Mouse (Mus musculus) urinary bladder, postnatal 36 days (tissue): ENCODE data around the gene Pla2g12b.

ENCODE experiments used
- DNase-seq, 2 experiments: peaks; one replicate each; pipeline ENCODE4 v3.0.0; 2022; ENCODE audit warnings: low spot score in 2 of 2, mixed read lengths in 1 of 2

Pla2g12b gene

GRCm38 (mm10) chr10:59413711-59414110 is 10.3 kb downstream of the Pla2g12b start:
- DNase-seq, result no peak

- DNase-seq, result no peak
Measured at GRCm38 (mm10) chr10:59416623-59417022, 13.2 kb downstream of the Pla2g12b start.

DNA sequence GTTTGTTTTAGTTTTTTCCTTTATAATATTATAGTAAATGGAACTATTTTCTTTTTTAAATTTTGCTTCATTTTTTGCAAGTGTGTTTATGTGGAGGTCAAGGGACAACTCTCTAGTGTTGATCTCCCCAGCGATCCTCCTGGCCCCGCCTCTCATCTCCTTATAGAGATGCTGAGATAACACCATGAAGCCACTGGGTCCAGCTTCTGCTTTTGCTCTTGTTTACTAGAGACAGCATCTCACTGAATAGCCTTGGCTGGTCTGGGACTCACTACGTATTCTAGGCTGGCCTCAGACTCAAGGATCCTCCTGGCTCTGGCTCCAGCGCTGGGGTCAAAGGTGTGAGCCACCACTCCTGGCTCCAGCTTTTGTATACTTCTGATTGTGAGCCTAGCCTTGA is 16.1 kb downstream of the Pla2g12b start:
- no peak for DNase-seq

- no peak for DNase-seq
Measured at GRCm38 (mm10) chr10:59424453-59424852, 21.0 kb downstream of the Pla2g12b start.

- peak; percentile 20 to 49 for DNase-seq
Measured at GRCm38 (mm10) chr10:59425369-59425768, 21.9 kb downstream of the Pla2g12b start.

DNA sequence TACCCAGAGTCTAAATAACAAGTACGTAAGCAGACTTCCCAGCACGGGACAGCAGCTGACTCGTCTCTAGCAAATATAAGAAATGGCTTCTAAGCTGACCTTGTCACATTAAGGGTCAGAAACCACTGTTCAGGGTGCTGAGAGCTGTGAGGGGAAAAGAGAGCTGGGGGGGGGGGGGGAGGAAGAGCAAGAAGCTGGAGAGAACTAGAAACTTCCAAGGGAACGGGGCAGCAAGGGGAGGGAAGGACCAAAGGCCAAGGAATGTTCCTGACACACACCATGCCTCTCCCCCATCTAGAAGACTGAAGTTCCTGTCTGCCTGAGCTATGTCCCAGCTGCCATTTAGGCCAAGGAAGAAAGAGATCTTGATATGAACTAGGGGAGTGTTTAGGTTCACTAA is 22.9 kb downstream of the Pla2g12b start:
- no peak for DNase-seq

DNA sequence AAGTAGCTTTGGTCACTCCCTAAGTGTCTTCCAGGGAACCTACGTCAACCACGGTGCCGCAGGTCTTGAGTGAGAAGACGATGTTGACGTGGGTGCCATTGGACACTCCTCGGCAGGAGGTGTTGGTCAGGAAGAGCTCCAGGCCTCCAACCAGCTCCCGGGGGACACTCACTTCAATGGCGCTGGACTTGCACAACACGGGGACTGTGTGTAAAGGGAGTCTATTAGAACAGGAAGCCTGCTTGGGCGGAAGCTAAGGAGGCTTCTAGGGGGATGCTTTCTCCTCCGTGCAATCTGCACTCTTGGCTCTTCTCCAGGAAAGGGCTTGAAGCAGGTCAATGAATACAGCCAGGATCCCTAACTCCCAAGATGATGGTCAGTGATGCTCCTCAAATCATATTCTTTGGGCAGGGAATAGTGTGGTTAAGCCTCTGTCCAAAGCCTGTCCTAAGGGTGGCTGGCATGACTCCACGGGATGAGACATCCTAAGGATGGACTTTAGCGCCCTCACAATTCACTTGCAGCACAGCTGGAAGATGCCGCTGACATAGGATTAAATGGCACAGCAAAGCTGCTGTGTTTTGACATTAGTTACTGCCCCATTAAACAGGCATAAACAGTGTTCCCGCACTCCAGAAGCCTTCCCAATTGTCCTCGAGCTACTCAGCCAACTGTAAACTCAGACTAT is 26.1 kb downstream of the Pla2g12b start:
- no peak for DNase-seq

GRCm38 (mm10) chr10:59430701-59431218 is 27.3 kb downstream of the Pla2g12b start:
- peak; percentile 16 to 42 for DNase-seq

- DNase-seq, result no peak
Measured at GRCm38 (mm10) chr10:59435746-59436145, 32.3 kb downstream of the Pla2g12b start.

- DNase-seq, result no peak
Measured at GRCm38 (mm10) chr10:59438651-59439050, 35.2 kb downstream of the Pla2g12b start.

DNA sequence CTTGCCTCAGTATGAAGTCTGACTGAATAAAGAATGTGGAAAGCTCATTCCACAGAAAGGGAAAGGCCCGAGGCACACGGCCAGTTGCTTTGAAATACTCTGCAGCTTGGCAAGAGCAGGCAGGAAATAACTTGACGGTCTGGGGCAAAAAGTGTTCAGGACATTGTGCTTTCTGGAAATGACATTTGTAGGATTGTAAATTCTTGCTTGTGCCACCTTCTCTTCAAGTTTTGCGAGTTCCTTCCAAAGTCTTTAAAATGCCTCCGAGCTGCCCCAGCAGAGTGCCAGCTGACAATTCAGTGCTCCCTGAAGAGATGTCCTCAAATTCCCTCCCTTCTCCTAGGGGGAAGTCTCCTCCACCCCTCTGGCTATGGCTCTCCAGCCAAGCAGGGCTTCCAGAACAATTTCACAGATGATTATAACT is 36.1 kb downstream of the Pla2g12b start:
- peak; percentile 22 to 60 for DNase-seq

DNA sequence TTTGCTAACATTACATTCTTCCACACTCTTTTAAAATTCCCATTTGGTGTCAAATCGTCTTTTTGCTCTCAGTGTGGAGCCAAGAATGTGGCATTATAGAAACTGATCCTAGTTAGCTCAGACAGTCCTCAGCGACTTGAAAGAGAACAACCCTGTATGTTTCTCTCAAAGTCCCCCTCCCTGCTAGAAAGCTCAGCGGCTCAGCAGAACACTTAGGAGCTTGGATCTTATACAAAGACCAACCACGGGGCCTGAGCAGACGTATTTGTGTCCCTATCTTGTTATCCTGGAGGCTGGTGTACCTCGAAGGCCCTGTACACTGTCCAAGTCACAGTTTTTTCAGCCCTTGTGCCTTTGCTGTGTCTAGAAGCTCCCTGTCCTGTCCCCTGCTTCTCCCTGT is 36.7 kb downstream of the Pla2g12b start:
- DNase-seq, result no peak

- no peak for DNase-seq
Measured at GRCm38 (mm10) chr10:59441735-59442134, 38.3 kb downstream of the Pla2g12b start, which contains the start of gene Oit3. Gene Oit3 (minus strand): TSS chr10:59441778.

- DNase-seq, result no peak
Measured at GRCm38 (mm10) chr10:59443212-59443611, 39.8 kb downstream of the Pla2g12b start.

DNA sequence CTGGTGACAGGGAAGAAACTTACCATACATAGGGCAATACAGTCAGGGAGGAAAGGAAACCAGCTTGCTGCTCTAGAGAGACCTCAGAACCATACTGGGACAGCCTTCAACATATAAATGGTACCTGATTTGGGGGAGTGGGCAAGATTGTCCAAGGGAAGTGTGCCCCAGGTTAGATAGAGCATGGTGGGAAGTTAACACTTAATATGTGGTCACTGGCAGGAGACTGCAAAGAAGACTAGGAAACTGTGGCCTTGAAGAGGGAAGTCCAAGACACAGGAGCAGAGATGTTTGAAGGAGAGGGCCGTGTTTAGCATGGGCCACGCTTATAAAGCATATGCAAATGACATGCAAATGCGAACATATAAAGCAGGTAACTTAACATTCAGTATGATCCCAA is 40.6 kb downstream of the Pla2g12b start:
- DNase-seq, result no peak

DNA sequence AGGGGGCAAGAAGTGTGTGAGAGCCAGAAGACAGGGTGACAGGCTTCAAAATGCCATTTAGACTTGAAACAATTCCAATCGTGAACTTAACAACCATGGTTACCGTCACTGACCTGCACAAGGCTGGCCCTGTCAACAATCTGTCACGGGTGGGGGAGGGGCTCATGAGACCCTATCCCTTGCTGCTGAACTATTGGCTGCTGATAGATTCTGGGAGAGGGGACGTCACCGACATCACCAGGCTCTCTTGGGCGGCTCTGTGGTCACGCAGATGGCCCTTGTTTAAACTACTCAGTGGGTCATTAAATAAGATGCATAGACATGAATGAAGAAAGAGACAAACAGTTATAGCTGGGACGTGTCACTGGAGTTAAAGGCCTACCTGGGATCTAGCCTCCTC is 41.2 kb downstream of the Pla2g12b start:
- DNase-seq, result no peak

- DNase-seq, result no peak
Measured at GRCm38 (mm10) chr10:59446911-59447437, 43.5 kb downstream of the Pla2g12b start.

DNA sequence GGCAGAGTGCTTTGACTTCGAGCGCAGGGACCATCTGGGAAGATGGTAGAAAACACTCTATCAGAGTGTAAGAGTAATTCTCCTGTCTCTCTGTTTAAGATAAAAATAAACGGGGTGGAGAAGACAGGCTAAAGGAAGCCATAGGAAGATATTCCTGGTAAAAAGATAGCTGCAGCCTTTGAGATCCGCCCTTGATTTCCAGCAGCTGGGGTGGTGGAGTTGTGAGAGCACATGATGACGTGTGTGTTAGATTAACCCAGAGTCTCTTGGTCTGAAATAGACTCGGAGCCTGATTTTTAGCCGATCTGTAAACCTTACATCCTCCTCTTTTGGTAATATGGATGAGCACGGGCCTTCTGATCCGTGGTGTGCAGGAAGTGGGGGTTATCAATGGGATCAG is 44.1 kb downstream of the Pla2g12b start:
- no peak for DNase-seq

DNA sequence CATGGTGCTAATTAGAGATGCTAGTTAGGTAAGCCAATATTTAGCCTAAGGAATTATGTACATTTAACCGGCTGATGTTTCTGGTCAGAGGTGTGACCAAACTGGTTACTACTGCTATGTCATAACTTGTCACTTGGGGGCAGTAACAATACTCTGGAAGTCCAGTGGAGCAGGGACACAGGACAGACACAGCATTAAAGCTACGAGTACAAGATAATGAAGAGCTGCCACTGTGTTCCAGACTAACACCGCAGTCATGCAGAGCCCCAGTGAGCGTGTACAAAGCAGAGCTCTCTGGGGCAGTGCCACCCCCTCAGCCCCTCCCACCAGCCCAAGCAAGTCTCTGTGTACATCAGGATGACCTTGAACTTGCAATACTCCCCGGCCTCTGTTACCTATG is 48.4 kb downstream of the Pla2g12b start:
- no peak for DNase-seq

GRCm38 (mm10) chr10:59454631-59455030 is 51.2 kb downstream of the Pla2g12b start:
- no peak for DNase-seq

DNA sequence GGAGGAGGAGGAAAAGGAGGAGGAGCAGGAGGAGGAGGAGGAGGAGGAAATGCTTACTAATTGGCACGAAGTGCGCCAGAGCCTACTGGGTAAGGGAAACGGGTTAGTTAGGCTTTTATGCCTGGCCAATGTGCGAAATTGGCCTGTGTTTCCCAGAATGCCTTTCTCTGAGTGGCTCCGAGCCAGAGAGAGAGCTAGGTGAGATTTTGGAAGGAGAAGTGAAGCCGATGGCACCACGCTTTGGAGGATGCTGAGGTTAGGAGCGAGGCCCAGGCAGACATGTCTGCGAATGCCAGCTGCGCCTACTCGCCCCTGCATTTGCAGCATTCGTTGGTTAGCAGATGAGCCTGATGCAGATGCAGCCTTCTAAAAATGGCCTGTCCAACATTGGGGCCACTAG is 56.3 kb downstream of the Pla2g12b start:
- DNase-seq, result no peak

- DNase-seq, result no peak
Measured at GRCm38 (mm10) chr10:59462307-59462706, 58.8 kb downstream of the Pla2g12b start.

GRCm38 (mm10) chr10:59465546-59465945 is 62.1 kb downstream of the Pla2g12b start:
- DNase-seq, result no peak
